Mouse (Mus musculus): ENCODE results near the gene Trim12a.
"Not testable (repeated sequence)": the region's sequence is repeated elsewhere in the genome, so short reads cannot be mapped to it uniquely, and the experiment has no call there.

GRCm38 (mm10) chr7:104348043-104348442, 32.8 kb upstream of the Trim12a start:
- TF ChIP-seq CTCF (IDR thresholded peaks at IDR 0.05; ENCODE audit: low read depth, low read length); POLR2A (IDR thresholded peaks at IDR 0.05; ENCODE audit: borderline replicate concordance, low read depth, low read length): not testable (repeated sequence)
